Mouse (Mus musculus) CH12.LX (cell line): ENCODE measurements at regions not wholly inside any gene's neighbourhood (a gene's known extent, or its start where the extent isn't known, plus 50 kb on each side); places are given as distances from the start of the nearest gene placed in this dataset.
A peak's percentile ranks its signal among the peaks of the same experiment; 100 is the strongest.

Experiments
- DNase-seq: peaks from one replicate; pipeline ENCODE4 v3.0.0-alpha.2; 2013; ENCODE audit errors: extremely low read depth
- H3K27ac ChIP-seq: 2 replicates; pipeline ENCODE4 v1.5.1; 2012; ENCODE audit warnings: low read depth, mild to moderate bottlenecking, control low read depth, moderate library complexity; ENCODE audit not compliant: insufficient read depth
- H3K27me3 ChIP-seq: replicated peaks from 2 replicates; pipeline ENCODE3; 2012; ENCODE audit warnings: inconsistent platforms
- H3K36me3 ChIP-seq, 2 experiments: replicated peaks in 1 of 2; 2 replicates each; pipeline versions ENCODE3 to v1.6.1; 2012; ENCODE audit warnings: inconsistent platforms in 1 of 2, low read length in 1 of 2, mild to moderate bottlenecking in 1 of 2, mixed read lengths in 1 of 2, moderate library complexity in 1 of 2; ENCODE audit not compliant: control insufficient read depth in 1 of 2, insufficient read depth in 1 of 2
- H3K4me1 ChIP-seq, 2 experiments: 2 replicates each; pipeline ENCODE4 v1.6.1; 2012; ENCODE audit warnings: inconsistent platforms in 1 of 2, moderate library complexity in 1 of 2; ENCODE audit not compliant: insufficient read depth in 2 of 2, control insufficient read depth in 1 of 2
- H3K4me2 ChIP-seq: 2 replicates; pipeline ENCODE4 v1.6.1; 2012; ENCODE audit warnings: low read depth, mild to moderate bottlenecking, control low read depth; ENCODE audit not compliant: poor library complexity, insufficient read depth, severe bottlenecking
- H3K4me3 ChIP-seq, 3 experiments: fragments of 150-350 bp in 1 of 3; sonication (generic) in 1 of 3; replicated peaks in 1 of 3; 2 replicates each; pipeline versions ENCODE3 to v1.5.1; 2011 to 2012; ENCODE audit warnings: low read depth in 2 of 3, low read length in 2 of 3, mild to moderate bottlenecking in 2 of 3, moderate library complexity in 2 of 3, control low read depth in 1 of 3, improper control_type of control experiment in 1 of 3, inconsistent platforms in 1 of 3, mixed read lengths in 1 of 3; ENCODE audit not compliant: poor library complexity in 1 of 3
- H3K79me2 ChIP-seq: replicated peaks from 2 replicates; pipeline ENCODE4 v1.6.1; 2012; ENCODE audit warnings: mild to moderate bottlenecking, moderate library complexity; ENCODE audit not compliant: control insufficient read depth, poor library complexity, insufficient read depth, severe bottlenecking; ENCODE audit errors: extremely low read depth
- H3K9ac ChIP-seq: 2 replicates; pipeline ENCODE4 v1.6.1; 2012; ENCODE audit warnings: low read depth, mild to moderate bottlenecking, control low read depth, moderate library complexity; ENCODE audit not compliant: insufficient read depth
- H3K9me3 ChIP-seq: replicated peaks from 2 replicates; pipeline ENCODE3; 2012; ENCODE audit warnings: low read length, inconsistent platforms, mixed read lengths
- BHLHE40 ChIP-seq: IDR thresholded peaks from 2 replicates; pipeline ENCODE4 v1.6.1; 2011; ENCODE audit warnings: mild to moderate bottlenecking, low read depth, low read length, improper control_type of control experiment
- CHD1 ChIP-seq: IDR thresholded peaks from 2 replicates; pipeline ENCODE4 v1.6.1; 2012; ENCODE audit warnings: low read depth, low read length, improper control_type of control experiment, inconsistent platforms
- CHD2 ChIP-seq: IDR thresholded peaks from 2 replicates; pipeline ENCODE4 v1.6.1; 2011; ENCODE audit warnings: low read length, improper control_type of control experiment
- E2F4 ChIP-seq: IDR thresholded peaks from 2 replicates; pipeline ENCODE4 v1.6.1; 2011; ENCODE audit warnings: low read depth, low read length, improper control_type of control experiment; ENCODE audit not compliant: insufficient replicate concordance
- ETS1 ChIP-seq: conservative IDR thresholded peaks from 2 replicates; pipeline ENCODE4 v1.6.1; 2012; ENCODE audit warnings: low read depth, mild to moderate bottlenecking, inconsistent platforms, low read length, improper control_type of control experiment, moderate library complexity
- HCFC1 ChIP-seq: IDR thresholded peaks from 2 replicates; pipeline ENCODE4 v1.6.1; 2012; ENCODE audit warnings: low read depth, mild to moderate bottlenecking, inconsistent platforms, low read length, improper control_type of control experiment
- IRF4 ChIP-seq: IDR thresholded peaks from 2 replicates; pipeline ENCODE4 v1.6.1; 2014; ENCODE audit warnings: low read depth, mild to moderate bottlenecking, inconsistent platforms, low read length, improper control_type of control experiment
- JUN ChIP-seq: IDR thresholded peaks from 2 replicates; pipeline ENCODE4 v1.6.1; 2011; ENCODE audit warnings: low read depth, mild to moderate bottlenecking, low read length, improper control_type of control experiment, moderate library complexity; ENCODE audit not compliant: insufficient read depth
- MAFK ChIP-seq: IDR thresholded peaks from 2 replicates; pipeline ENCODE4 v1.6.1; 2011; ENCODE audit warnings: low read length, improper control_type of control experiment; ENCODE audit not compliant: insufficient replicate concordance
- MXI1 ChIP-seq: IDR thresholded peaks from 2 replicates; pipeline ENCODE4 v1.6.1; 2011; ENCODE audit warnings: mild to moderate bottlenecking, low read depth, low read length, improper control_type of control experiment
- MYC ChIP-seq: IDR thresholded peaks from 2 replicates; pipeline ENCODE4 v1.6.1; 2011; ENCODE audit warnings: low read depth, mild to moderate bottlenecking, improper control_type of control experiment, low read length
- NELFE ChIP-seq: IDR thresholded peaks from 2 replicates; pipeline ENCODE4 v1.6.1; 2011; ENCODE audit warnings: low read depth, low read length, improper control_type of control experiment
- NRF1 ChIP-seq: IDR thresholded peaks from 2 replicates; pipeline ENCODE4 v1.6.1; 2014; ENCODE audit warnings: low read depth, mild to moderate bottlenecking, inconsistent platforms, low read length, improper control_type of control experiment, moderate library complexity
- POLR2A ChIP-seq: IDR thresholded peaks from 2 replicates; pipeline ENCODE4 v1.6.1; 2011; ENCODE audit warnings: low read depth, mild to moderate bottlenecking, improper control_type of control experiment, low read length
- RAD21 ChIP-seq: IDR thresholded peaks from 2 replicates; pipeline ENCODE4 v1.6.1; 2011; ENCODE audit warnings: low read depth, mild to moderate bottlenecking, low read length, improper control_type of control experiment, moderate library complexity
- SIN3A ChIP-seq: IDR thresholded peaks from 2 replicates; pipeline ENCODE4 v1.6.1; 2012; ENCODE audit warnings: low read length, improper control_type of control experiment, inconsistent platforms
- TBP ChIP-seq: conservative IDR thresholded peaks from 2 replicates; pipeline ENCODE4 v1.6.1; 2011; ENCODE audit warnings: low read depth, low read length, improper control_type of control experiment
- UBTF ChIP-seq: IDR thresholded peaks from 2 replicates; pipeline ENCODE4 v1.6.1; 2012; ENCODE audit warnings: low read depth, mild to moderate bottlenecking, inconsistent platforms, low read length, improper control_type of control experiment, moderate library complexity
- USF1 ChIP-seq: IDR thresholded peaks from 2 replicates; pipeline ENCODE4 v1.6.1; 2014; ENCODE audit warnings: low read depth, mild to moderate bottlenecking, inconsistent platforms, low read length, improper control_type of control experiment
- ZNF384 ChIP-seq: IDR thresholded peaks from 2 replicates; pipeline ENCODE4 v1.6.1; 2012; ENCODE audit warnings: low read depth, low read length, improper control_type of control experiment, inconsistent platforms
- dilution Hi-C: fragments of 300-500 bp; cut with MboI; formaldehyde crosslinking; loops from 2 replicates; pipeline ENCODE4 v1.14.3; 2020; ENCODE audit warnings: low sequenced_read_pairs; ENCODE audit not compliant: extremely low pct_unique_long_range_greater_than_20kb, extremely low pct_ligation_motif_present
- in situ Hi-C: fragments of 300-500 bp; cut with MboI; formaldehyde crosslinking; loops from 3 replicates; pipeline ENCODE4 v1.14.3; 2019; ENCODE audit warnings: low sequenced_read_pairs, low pct_ligation_motif_present, low pct_unique_long_range_greater_than_20kb, mixed read lengths

GRCm38 (mm10) chr15:57593326-57594004 is 116.0 kb upstream of the Slc22a22 start:
- Histone ChIP-seq H3K4me2 (no peak overlapping the region), H3K4me1 (peaks cover 1 to 12% of the 10 kb centered on the region in 2 experiments; a peak in 3 of 4 replicates), H3K9ac (no peak overlapping the region), H3K9me3 (no peaks in the 10 kb centered on the region), H3K27ac (no peak overlapping the region), H3K79me2 (no peaks in the 10 kb centered on the region), H3K4me3 (no peak overlapping the region), H3K27me3 (no peaks in the 10 kb centered on the region), H3K36me3 (peaks cover 0 to 19% of the 10 kb centered on the region in 2 experiments)
- dilution Hi-C loops (no loop called here), in situ Hi-C loops (no loop called here)
- DNase-seq, result no peak
- TF ChIP-seq ETS1 (0 out of 2 replicates have a peak, but pooled peaks have one; percentile 5), NELFE (no peak)

DNA sequence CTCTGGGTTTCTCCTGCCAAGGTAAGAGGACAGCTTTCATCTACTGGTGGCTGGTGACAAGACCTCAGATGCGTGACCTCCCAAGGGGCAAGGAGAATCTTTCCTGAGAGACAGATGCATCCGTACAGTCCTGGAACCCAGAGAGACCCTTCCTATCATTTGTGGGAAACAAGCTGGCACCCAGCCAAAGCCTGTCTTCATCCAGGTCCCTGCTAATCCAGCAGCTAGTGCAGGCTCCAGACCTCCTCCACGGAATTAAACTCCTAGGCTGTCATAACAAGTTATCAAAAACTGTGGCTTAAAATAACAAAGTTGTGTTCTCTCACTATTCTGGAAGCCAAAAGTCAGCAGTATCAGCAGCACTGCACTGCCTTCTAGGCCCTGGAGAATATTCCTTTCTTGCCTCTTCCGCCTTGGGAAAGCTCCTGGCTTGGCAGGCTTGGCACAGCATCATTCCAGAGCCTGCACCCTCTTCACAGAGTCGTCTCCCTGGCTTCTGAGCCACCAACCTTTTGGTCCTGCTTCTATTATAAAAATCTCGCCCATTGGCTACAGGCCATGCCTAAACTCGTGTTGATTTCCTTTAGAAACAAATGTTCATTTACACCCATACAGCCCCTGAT is 113.3 kb upstream of the Slc22a22 start:
- Histone ChIP-seq H3K79me2 (peaks cover 5% of the 10 kb centered on the region), H3K4me2 (no peak overlapping the region), H3K4me3 (no peak overlapping the region), H3K36me3 (peaks cover 0 to 19% of the 10 kb centered on the region in 2 experiments), H3K4me1 (peaks cover 5 to 12% of the 10 kb centered on the region in 2 experiments; a peak in 3 of 4 replicates), H3K9ac (no peak overlapping the region), H3K27me3 (no peaks in the 10 kb centered on the region), H3K9me3 (no peaks in the 10 kb centered on the region), H3K27ac (no peak overlapping the region)
- in situ Hi-C loops (no loop called here), dilution Hi-C loops (no loop called here)
- DNase-seq, result no peak
- TF ChIP-seq POLR2A, result no peak
- TF ChIP-seq IRF4, result no peak
- no peak for TF ChIP-seq NELFE
- TF ChIP-seq SIN3A, result no peak
- TF ChIP-seq MAFK, result no peak
- no peak for TF ChIP-seq BHLHE40
- TF ChIP-seq E2F4, result no peak
- no peak for TF ChIP-seq UBTF
- no peak for TF ChIP-seq HCFC1
- TF ChIP-seq MXI1, result no peak
- no peak for TF ChIP-seq RAD21
- no peak for TF ChIP-seq TBP
- TF ChIP-seq CHD1, result no peak
- TF ChIP-seq JUN, result no peak
- TF ChIP-seq NRF1, result no peak
- no peak for TF ChIP-seq USF1
- no peak for TF ChIP-seq CHD2
- no peak for TF ChIP-seq ZNF384
- TF ChIP-seq MYC, result no peak
